Comparison of ENCODE assay signal across 11 mouse cellular contexts in genomic region chr5:92679441-92679840, GRCm38 (mm10). TPM values are rescaled to one million over a fixed set of nuclear protein-coding genes. Genes with fewer than 3 reads are reported as not detected.
A peak's percentile ranks its signal among the peaks of the same experiment; 100 is the strongest.
DNase-seq lines count a peak whose midpoint lies in the region; ATAC-seq and TF ChIP-seq lines count a peak whose summit lies in the region.
"Had no signal": no experiment of that assay in that cellular context is flagged by ENCODE, and none has a peak within 500 bp of the region (broad histone marks: within the 10 kb centered on the region; RNA-seq: fewer than 3 reads in every experiment).

No protein-coding gene starts in this region.

- ATAC-seq in stomach, postnatal 0 days (ENCODE audit: low FRiP score, low TSS enrichment): no peak
- ATAC-seq in intestine, embryonic 16.5 days: no peak

- TF ChIP-seq CTCF in stomach, postnatal 0 days (IDR thresholded peaks at IDR 0.05; ENCODE audit: low read depth): peak; percentile 84

- H3K27ac ChIP-seq in stomach, postnatal 0 days (replicated peaks): no peak overlapping the region
- H3K27ac ChIP-seq in intestine, embryonic 16.5 days (ENCODE audit: low read length): no peak overlapping the region
- H3K27ac ChIP-seq: liver, embryonic 13.5 days; stomach, embryonic 15.5 days had no signal

- H3K9me3 ChIP-seq in stomach, postnatal 0 days (ENCODE audit: control insufficient read depth, low read length): no peaks in the 10 kb centered on the region
- no peaks in the 10 kb centered on the region for H3K9me3 ChIP-seq in intestine, embryonic 16.5 days (ENCODE audit: control insufficient read depth, low read length)
- H3K9me3 ChIP-seq: liver, embryonic 13.5 days; stomach, embryonic 15.5 days had no signal

- no peaks in the 10 kb centered on the region for H3K36me3 ChIP-seq in stomach, postnatal 0 days (ENCODE audit: control insufficient read depth, insufficient read depth, low read length)
- H3K36me3 ChIP-seq in intestine, embryonic 16.5 days (ENCODE audit: control insufficient read depth, insufficient read depth, low read length): no peaks in the 10 kb centered on the region
- H3K36me3 ChIP-seq: liver, embryonic 13.5 days; stomach, embryonic 15.5 days had no signal

- H3K27me3 ChIP-seq in stomach, postnatal 0 days (ENCODE audit: control insufficient read depth, insufficient read depth, low read length): no peaks in the 10 kb centered on the region
- peaks cover 7% of the 10 kb centered on the region; the same call in 1 of the 2 replicates for H3K27me3 ChIP-seq in intestine, embryonic 16.5 days (replicated peaks; ENCODE audit: control insufficient read depth, insufficient read depth, low read length)
- H3K27me3 ChIP-seq: stomach, embryonic 15.5 days had no signal

- H3K4me1 ChIP-seq in stomach, postnatal 0 days (replicated peaks; ENCODE audit: control insufficient read depth, insufficient read depth): peaks cover 2% of the 10 kb centered on the region; the same call in 1 of the 2 replicates
- peaks cover 12% of the 10 kb centered on the region for H3K4me1 ChIP-seq in intestine, embryonic 16.5 days (ENCODE audit: control insufficient read depth, insufficient read depth, low read length)

- H3K9ac ChIP-seq in stomach, postnatal 0 days (ENCODE audit: low read length): no peak overlapping the region
- H3K9ac ChIP-seq in intestine, embryonic 16.5 days (ENCODE audit: low read depth, low read length): no peak overlapping the region
- H3K9ac ChIP-seq: liver, embryonic 13.5 days; stomach, embryonic 15.5 days had no signal

- no peak overlapping the region for H3K4me3 ChIP-seq in stomach, postnatal 0 days (ENCODE audit: low read depth, low read length)
- no peak overlapping the region for H3K4me3 ChIP-seq in intestine, embryonic 16.5 days (ENCODE audit: low read length)
- H3K4me3 ChIP-seq: erythroblast, embryonic 14.5 days; liver, embryonic 13.5 days; stomach, embryonic 15.5 days had no signal

- H3K4me2 ChIP-seq in stomach, postnatal 0 days (replicated peaks; ENCODE audit: low read depth): no peak overlapping the region
- H3K4me2 ChIP-seq in intestine, embryonic 16.5 days (ENCODE audit: low read depth, low read length): no peak overlapping the region
- H3K4me2 ChIP-seq: liver, embryonic 13.5 days; stomach, embryonic 15.5 days had no signal

- no peak for TF ChIP-seq EP300 in stomach, postnatal 0 days (optimal IDR thresholded peaks at IDR 0.05)

- peak; percentile 37 for DNase-seq in adrenal gland, postnatal 10 days
- DNase-seq in adrenal gland, adult 8-10 months: no peak
- peak; percentile 62 for DNase-seq in layer of hippocampus, adult 11-12 months (ENCODE audit: low spot score)
- DNase-seq in layer of hippocampus, postnatal 25 days (ENCODE audit: extremely low spot score in 1 of 2, low spot score in 1 of 2): no peak
- DNase-seq in NIH3T3 (ENCODE audit: low read depth): peak; percentile 76
- DNase-seq in kidney, postnatal 36 days: peak; percentile 61 to 62
- no peak for DNase-seq in stomach, postnatal 0 days (ENCODE audit: low spot score)
- DNase-seq: liver, embryonic 13.5 days had no signal

- WGBS in stomach, postnatal 0 days: 27% methylated on average over 4 of the region's 4 CpGs
- 30% methylated on average over 4 of the region's 4 CpGs for WGBS in intestine, embryonic 16.5 days

RNA-seq across cellular contexts. Expression of gene Shroom3, which starts 3.8 kb away (rescaled TPM):
- 1 to 10 TPM; 8.5 to 9.7 TPM for total RNA-seq in adrenal gland, postnatal 10 days (2021)
- 10 to 100 TPM in 3 of 4 experiments, 1 to 10 TPM in 1; 9.0 to 12.4 (median 10.8) TPM for total RNA-seq in adrenal gland, adult 8-10 months (2022)
- 1 to 10 TPM; 1.7 to 2.7 TPM for total RNA-seq in layer of hippocampus, postnatal 25 days (2021)
- polyA plus RNA-seq in stomach, postnatal 0 days (2015; fragmentation: Nextera tagmentation; extraction: Ambion mirVana): 11.4 and 15.0 TPM in 2 replicates
- 6.0 and 6.4 TPM in 2 replicates for polyA plus RNA-seq in intestine, embryonic 16.5 days (2015; fragmentation: Nextera tagmentation; extraction: Ambion mirVana)

RNA-seq across cellular contexts. Expression of gene Ccdc158, which starts 4.4 kb away (rescaled TPM):
- under 1 TPM; 0.33 to 0.73 TPM for total RNA-seq in adrenal gland, postnatal 10 days (2021)
- total RNA-seq in adrenal gland, adult 8-10 months (2022): under 1 TPM; 0.26 to 0.71 (median 0.55) TPM
- 1 to 10 TPM in 1 of 2 experiments, under 1 TPM in 1; 0.49 to 1.0 TPM for total RNA-seq in layer of hippocampus, postnatal 25 days (2021)
- 0.24 and 0.31 TPM in 2 replicates for polyA plus RNA-seq in stomach, postnatal 0 days (2015; fragmentation: Nextera tagmentation; extraction: Ambion mirVana)
- polyA plus RNA-seq in intestine, embryonic 16.5 days (2015; fragmentation: Nextera tagmentation; extraction: Ambion mirVana): 0.88 and 1.2 TPM in 2 replicates
- polyA plus RNA-seq: erythroblast, embryonic 14.5 days had no signal

Comparison
In these comparisons a context has a peak if more than half of its experiments do, and no peak if none do; other contexts are left out.
1. DNase-seq: peak in adrenal gland, postnatal 10 days (single experiment), layer of hippocampus, adult 11-12 months (single experiment), NIH3T3 (single experiment) and kidney, postnatal 36 days (2 of 2); none in adrenal gland, adult 8-10 months (single experiment), layer of hippocampus, postnatal 25 days (0 of 2) and stomach, postnatal 0 days (single experiment).